Mouse (Mus musculus) embryonic stem cell, embryonic (primary cell): ENCODE measurements at regions not wholly inside any gene's neighbourhood (a gene's known extent, or its start where the extent isn't known, plus 50 kb on each side); places are given as distances from the start of the nearest gene placed in this dataset.

Experiments
- CTCF ChIA-PET, 4 experiments: fragments of 300-600 bp in 2 of 4; fragments of 350-600 bp in 2 of 4; sonication (Branson Sonifier 250); formaldehyde crosslinking; loops; one replicate each; lab custom pipeline; 2022; ENCODE audit warnings: inconsistent platforms in 2 of 4; lab: Charles Lee
- POLR2A ChIA-PET, 4 experiments: fragments of 300-600 bp in 2 of 4; fragments of 350-600 bp in 2 of 4; sonication (Branson Sonifier 250); formaldehyde crosslinking; loops; one replicate each; lab custom pipeline; 2022; ENCODE audit warnings: antibody characterized with exemption in 4 of 4, inconsistent platforms in 1 of 4; lab: Charles Lee

DNA sequence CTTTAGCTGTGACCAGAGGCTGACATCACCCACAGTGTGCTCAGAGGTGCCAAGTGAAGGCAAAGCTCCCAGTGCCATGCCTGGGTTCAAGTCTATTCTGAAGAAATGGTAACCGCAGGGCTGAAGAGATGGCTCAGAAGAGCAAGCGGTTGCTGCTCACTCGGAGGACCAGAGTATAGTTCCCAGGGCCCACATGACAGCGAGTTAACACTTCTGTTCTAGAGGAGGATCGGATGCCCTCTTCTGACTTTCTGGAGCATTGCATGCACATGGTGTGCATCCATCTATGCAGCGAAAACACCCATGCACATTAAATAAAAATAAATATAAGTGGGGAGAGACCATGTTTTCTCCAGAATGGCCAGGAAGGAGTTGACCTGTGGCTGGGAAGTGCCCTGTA lies 209.5 kb downstream of the Sorl1 start:
- POLR2A ChIA-PET = interaction anchor here in 2 of 4 experiments (0.6 to 3.1 kb wide), 8 partner anchors 10 to 54 kb away, joined by 3 to 14 read pairs (median 4); no protein-coding TSS in a partner anchor

DNA sequence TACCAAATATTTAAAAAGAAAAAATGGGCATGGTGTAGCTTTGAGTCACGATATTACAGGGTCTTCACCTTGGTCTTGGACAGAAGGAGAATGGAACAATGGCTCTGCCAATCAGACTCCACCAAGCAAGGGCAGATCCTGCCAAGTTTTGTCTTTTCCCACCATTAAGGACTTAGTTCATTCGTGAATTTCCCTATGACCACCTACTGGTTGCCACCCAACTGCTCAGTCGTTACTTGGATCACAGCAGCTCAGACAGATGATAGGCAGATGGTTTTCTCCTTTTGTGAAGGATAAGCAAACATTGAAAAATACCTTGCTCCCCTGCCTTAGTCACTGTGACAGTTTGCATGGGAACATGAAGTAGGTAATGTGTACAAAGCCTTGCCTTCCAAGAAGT lies 210.2 kb downstream of the Sorl1 start:
- ChIA-PET CTCF (interaction anchor here in 2 of 4 experiments (0.7 to 1.3 kb wide), 3 partner anchors 15 to 707 kb away, joined by 3 to 4 read pairs (median 3); no protein-coding TSS in a partner anchor), POLR2A (interaction anchor here in 1 of 4 experiments (0.8 kb wide), 1 partner anchor 21 kb away, joined by 3 read pairs; no protein-coding TSS in a partner anchor)

More for the DNA sequence above, 209.5 kb downstream of the Sorl1 start:
- CTCF ChIA-PET = interaction anchor here in 2 of 4 experiments (0.7 to 1.2 kb wide), 5 partner anchors 15 to 707 kb away, joined by 3 to 4 read pairs (median 3); no protein-coding TSS in a partner anchor

DNA sequence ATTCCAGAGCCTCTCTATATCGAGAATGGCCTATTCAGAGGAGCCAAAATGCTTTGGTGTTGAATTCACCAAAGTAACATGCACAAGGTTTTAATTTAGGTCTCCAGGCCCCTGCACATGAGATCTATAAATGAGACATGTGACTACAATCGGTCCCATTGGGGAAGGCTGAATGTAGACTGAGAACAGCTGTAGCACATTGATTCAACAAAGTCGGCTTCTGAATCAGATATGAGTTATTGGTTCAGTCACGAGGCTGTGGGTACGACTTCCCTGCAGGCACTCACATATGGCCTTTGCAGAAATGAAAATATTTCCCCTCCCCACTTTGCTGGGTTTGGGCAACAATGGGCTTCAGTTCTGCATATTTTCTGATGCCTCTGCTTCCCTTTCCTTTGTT lies 211.6 kb downstream of the Sorl1 start:
- POLR2A ChIA-PET = interaction anchor here in 1 of 4 experiments (0.6 kb wide), 1 partner anchor 674 kb away, joined by 3 read pairs; no protein-coding TSS in a partner anchor

GRCm38 (mm10) chr9:41900606-41900974 lies 223.5 kb downstream of the Sorl1 start:
- CTCF ChIA-PET = interaction anchor here in 2 of 4 experiments (0.6 to 1.3 kb wide), 2 partner anchors 10 to 21 kb away, joined by 4 to 9 read pairs; no protein-coding TSS in a partner anchor
- POLR2A ChIA-PET = interaction anchor here in 2 of 4 experiments (1.2 to 3.2 kb wide), 4 partner anchors 10 to 34 kb away, joined by 3 to 23 read pairs (median 8); no protein-coding TSS in a partner anchor

More for the DNA sequence above, 211.6 kb downstream of the Sorl1 start:
- CTCF ChIA-PET = interaction anchor here in 2 of 4 experiments (0.6 to 1.3 kb wide), 2 partner anchors 13 to 22 kb away, joined by 3 to 8 read pairs; no protein-coding TSS in a partner anchor

DNA sequence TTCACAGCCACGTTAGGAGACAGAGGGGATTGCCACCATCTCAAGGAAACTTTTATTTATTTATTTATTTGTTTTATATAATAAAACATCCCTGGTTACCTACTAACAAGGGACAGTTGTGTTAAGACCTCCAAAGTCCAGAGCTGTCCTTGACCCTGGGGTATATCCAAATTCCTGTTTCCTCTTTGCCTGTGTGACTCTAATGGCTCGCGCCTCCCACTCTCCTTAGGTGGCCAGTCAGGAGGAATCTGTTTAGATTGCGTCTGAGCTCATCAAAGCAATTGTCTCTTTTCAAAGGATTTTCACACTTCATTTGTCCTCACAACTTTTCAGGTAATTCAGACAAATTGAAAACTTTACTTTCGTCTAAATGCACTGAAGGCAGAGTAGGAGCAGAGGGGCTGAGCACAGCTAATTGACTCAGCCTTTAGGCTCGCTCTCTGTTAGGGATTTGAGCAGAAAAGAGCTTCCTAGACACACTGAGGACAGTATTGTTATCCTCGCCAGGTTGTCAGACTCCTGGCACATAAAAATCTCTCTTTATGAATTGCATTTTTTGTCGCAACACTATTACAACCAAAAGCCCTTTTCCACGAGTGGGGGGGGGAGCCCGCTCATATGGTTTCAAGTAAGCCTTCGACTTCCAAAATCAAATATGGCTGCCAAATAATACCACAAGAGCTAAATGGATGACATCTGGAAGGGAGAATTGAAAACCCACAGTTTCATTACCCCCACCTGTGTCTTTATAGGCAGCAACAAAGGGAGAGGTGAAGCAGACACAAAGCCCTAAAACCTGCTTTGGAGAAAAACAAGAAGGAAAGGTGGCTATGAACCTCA lies 224.1 kb downstream of the Sorl1 start:
- CTCF ChIA-PET = interaction anchor here in 2 of 4 experiments (1.0 to 1.3 kb wide), 4 partner anchors 9 to 15 kb away, joined by 3 to 4 read pairs (median 4); no protein-coding TSS in a partner anchor
- POLR2A ChIA-PET = interaction anchor here in 2 of 4 experiments (1.2 to 3.2 kb wide), 4 partner anchors 9 to 35 kb away, joined by 3 to 23 read pairs (median 8); no protein-coding TSS in a partner anchor

GRCm38 (mm10) chr9:41895106-41895505 lies 229.0 kb downstream of the Sorl1 start:
- POLR2A ChIA-PET = interaction anchor here in 1 of 4 experiments (1.5 kb wide), 1 partner anchor 9 kb away, joined by 3 read pairs; no protein-coding TSS in a partner anchor
- CTCF ChIA-PET = interaction anchor here in 1 of 4 experiments (0.6 kb wide), 1 partner anchor 16 kb away, joined by 3 read pairs; no protein-coding TSS in a partner anchor

DNA sequence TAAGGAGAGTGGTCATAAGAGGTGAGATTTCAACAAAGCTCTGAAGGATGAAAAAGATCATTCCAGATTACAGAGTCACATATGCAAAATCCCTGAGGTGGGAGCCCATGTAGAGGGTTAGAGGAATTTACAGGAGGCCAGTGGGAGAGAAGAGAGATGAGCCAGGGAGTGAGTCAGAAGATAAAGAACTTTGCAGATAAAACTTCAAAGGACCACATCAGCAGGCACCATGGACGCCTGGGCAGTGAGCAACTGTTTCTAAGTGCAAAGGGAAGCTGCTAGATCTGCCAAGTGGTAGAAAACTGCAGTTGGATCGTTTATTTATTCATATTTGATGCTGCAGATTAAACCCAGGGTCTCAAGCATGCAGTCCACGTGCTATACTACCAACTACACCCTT lies 231.3 kb downstream of the Sorl1 start:
- ChIA-PET POLR2A (interaction anchor here in 1 of 4 experiments (3.6 kb wide), 1 partner anchor 41 kb away, joined by 10 read pairs; no protein-coding TSS in a partner anchor), CTCF (no interaction called here)

DNA sequence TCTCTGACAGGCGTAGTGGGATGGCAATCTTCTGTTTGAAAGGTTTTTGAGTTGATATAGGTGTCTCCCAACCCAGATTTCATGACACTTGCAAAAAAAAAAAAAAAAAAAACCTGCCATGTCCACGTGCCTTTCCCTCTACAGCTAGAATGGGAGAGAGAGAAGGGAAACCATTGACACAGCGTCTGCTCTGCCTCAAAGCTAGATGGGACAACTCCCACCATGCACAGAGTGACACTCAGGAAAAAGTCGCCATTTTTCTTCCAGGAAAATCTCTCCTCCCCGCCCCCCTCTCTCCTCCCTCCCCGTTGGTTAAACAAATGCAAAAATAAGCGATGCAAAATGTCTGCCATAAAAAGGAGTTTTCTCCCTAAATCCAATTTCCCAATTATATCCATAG lies 232.9 kb downstream of the Sorl1 start:
- ChIA-PET CTCF (interaction anchor here in 2 of 4 experiments (0.6 to 1.4 kb wide), 3 partner anchors 9 to 1091 kb away, joined by 3 to 4 read pairs (median 3); partner anchors contain the start of gene Hspa8 (in 1 of the 2)), POLR2A (interaction anchor here in 3 of 4 experiments (0.6 to 3.6 kb wide), 14 partner anchors 9 to 705 kb away, joined by 3 to 23 read pairs (median 4); no protein-coding TSS in a partner anchor)

GRCm38 (mm10) chr9:41890273-41891141 lies 233.6 kb downstream of the Sorl1 start:
- ChIA-PET POLR2A (interaction anchor here in 3 of 4 experiments (0.8 to 3.6 kb wide), 9 partner anchors 9 to 1083 kb away, joined by 3 to 23 read pairs (median 3); no protein-coding TSS in a partner anchor), CTCF (interaction anchor here in 3 of 4 experiments (0.6 to 1.4 kb wide), 3 partner anchors 9 to 1090 kb away, joined by 3 to 8 read pairs (median 4); partner anchors contain the start of gene Hspa8 (in 1 of the 3))

GRCm38 (mm10) chr9:41889568-41890272 lies 234.4 kb downstream of the Sorl1 start:
- ChIA-PET CTCF (interaction anchor here in 2 of 4 experiments (0.7 kb wide), 2 partner anchors 23 to 1759 kb away, joined by 3 to 8 read pairs; no protein-coding TSS in a partner anchor), POLR2A (interaction anchor here in 2 of 4 experiments (0.7 to 3.6 kb wide), 6 partner anchors 11 to 1083 kb away, joined by 3 to 23 read pairs (median 4); no protein-coding TSS in a partner anchor)

GRCm38 (mm10) chr9:41888616-41889150 lies 235.4 kb downstream of the Sorl1 start:
- ChIA-PET CTCF (no interaction called here), POLR2A (no interaction called here)

DNA sequence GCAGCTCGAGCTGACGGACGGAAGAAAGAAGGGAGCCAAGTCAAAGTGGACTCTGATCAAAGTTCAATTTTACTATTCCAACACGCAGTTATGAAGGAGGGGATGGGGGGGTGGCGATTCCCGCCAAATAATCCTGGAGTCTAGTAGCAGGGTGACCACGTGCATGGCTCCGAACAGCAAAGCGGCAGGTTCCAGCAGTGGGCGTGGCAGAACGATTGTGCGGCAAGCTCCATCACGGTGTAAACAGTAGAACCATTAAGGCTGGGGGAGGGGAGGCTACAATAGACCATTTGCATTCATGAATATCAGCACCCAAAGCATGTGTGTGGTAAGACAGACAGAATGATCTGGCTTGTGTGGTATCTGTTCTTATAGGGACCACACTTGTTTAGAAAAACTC lies 237.6 kb downstream of the Sorl1 start:
- ChIA-PET POLR2A (interaction anchor here (0.6 to 1.2 kb wide), 8 partner anchors 9 to 63 kb away, joined by 3 to 4 read pairs (median 3); no protein-coding TSS in a partner anchor), CTCF (interaction anchor here in 1 of 4 experiments (1.2 kb wide), 1 partner anchor 13 kb away, joined by 3 read pairs; no protein-coding TSS in a partner anchor)

DNA sequence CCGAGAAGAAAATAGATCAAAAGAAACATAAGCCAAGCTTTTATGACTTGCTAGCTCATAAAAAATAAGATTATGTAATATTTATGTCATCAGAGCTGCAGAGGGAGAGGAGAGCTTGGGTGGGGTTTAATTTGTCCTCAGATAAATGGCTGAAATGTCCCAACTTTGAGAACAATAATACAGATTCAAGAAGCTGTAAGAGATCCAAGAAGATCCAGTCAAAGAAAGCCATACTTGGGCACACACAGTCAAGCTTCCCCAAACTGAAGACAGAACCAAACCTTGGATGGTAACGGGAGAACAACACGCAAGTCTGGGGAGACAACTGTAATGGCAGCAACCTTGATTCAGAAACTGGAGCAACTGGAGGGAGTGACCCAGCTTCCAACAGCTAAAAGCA lies 243.6 kb downstream of the Sorl1 start:
- CTCF ChIA-PET = no interaction called here

GRCm38 (mm10) chr9:41879080-41879479 lies 245.0 kb downstream of the Sorl1 start:
- CTCF ChIA-PET = interaction anchor here in 2 of 4 experiments (0.6 to 0.7 kb wide), 2 partner anchors 16 to 22 kb away, joined by 3 to 9 read pairs; no protein-coding TSS in a partner anchor
- POLR2A ChIA-PET = interaction anchor here in 2 of 4 experiments (0.9 to 1.0 kb wide), 2 partner anchors 12 to 70 kb away, joined by 3 read pairs; no protein-coding TSS in a partner anchor

More for the DNA sequence above, 243.6 kb downstream of the Sorl1 start:
- POLR2A ChIA-PET = no interaction called here

DNA sequence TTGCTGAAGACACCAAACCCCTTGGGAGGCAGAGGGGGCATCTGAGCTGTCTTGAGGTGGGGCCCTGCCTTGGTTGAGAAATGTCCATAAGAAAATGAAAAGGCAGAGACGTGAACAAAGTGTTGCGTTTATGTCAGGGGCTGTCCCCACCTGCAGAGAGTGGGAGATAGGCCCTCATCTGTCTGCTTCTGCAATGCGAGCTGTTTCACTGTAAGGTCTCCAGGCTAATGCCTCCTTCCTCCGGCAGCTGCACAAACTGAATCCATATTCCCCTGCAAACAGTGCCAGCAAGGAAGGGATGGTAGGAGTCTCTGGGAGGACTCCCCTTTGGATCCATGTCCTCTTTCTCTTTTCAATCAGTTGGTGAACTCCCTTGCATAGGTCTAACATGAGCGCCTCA lies 263.0 kb downstream of the Sorl1 start:
- POLR2A ChIA-PET = interaction anchor here in 1 of 4 experiments (1.1 kb wide), 1 partner anchor 54 kb away, joined by 3 read pairs; no protein-coding TSS in a partner anchor
- CTCF ChIA-PET = interaction anchor here in 1 of 4 experiments (0.6 to 0.7 kb wide), 2 partner anchors 40 to 92 kb away, joined by 4 read pairs; no protein-coding TSS in a partner anchor

- CTCF ChIA-PET = interaction anchor here in 2 of 4 experiments (0.7 kb wide), 2 partner anchors 92 to 456 kb away, joined by 3 to 4 read pairs; no protein-coding TSS in a partner anchor
- POLR2A ChIA-PET = interaction anchor here in 1 of 4 experiments (0.8 to 1.1 kb wide), 2 partner anchors 54 to 124 kb away, joined by 3 read pairs; no protein-coding TSS in a partner anchor
These were observed 263.4 kb downstream of the Sorl1 start for GRCm38 (mm10) chr9:41860681-41861080.
